Mouse (Mus musculus) gastrocnemius, postnatal 36 days (tissue): Measurements from ENCODE around the gene Actg1. TPM values are rescaled to one million over a fixed set of nuclear protein-coding genes. Genes with fewer than 3 reads are reported as not detected.

Experiments used
- DNase-seq, 2 experiments: peaks; one replicate each; pipeline ENCODE4 v3.0.0; 2022
- intact Hi-C: fragments of 180-260 bp; cut with DNase I; formaldehyde crosslinking; loops from one replicate; pipeline ENCODE4 v1.15.1; 2025
- total RNA-seq, 2 experiments: library from RNA; stranded (reverse); gene quantifications; 2 replicates each; pipeline ENCODE4 v1.2.3; 2021

Gene Actg1
- total RNA-seq, 2 experiments from 2014 or later = 186 to 222 TPM

GRCm38 (mm10) chr11:120315416-120315761, 33.0 kb downstream of the Actg1 start:
- DNase-seq = no peak
- intact Hi-C loops = no loop called here

GRCm38 (mm10) chr11:120314721-120315415, 33.5 kb downstream of the Actg1 start:
- DNase-seq = no peak
- intact Hi-C loops = no loop called here

GRCm38 (mm10) chr11:120313906-120314685, 34.2 kb downstream of the Actg1 start:
- intact Hi-C loops = no loop called here

GRCm38 (mm10) chr11:120312069-120312468, 36.3 kb downstream of the Actg1 start:
- intact Hi-C loops = no loop called here

More at GRCm38 (mm10) chr11:120313906-120314685, 34.2 kb downstream of the Actg1 start:
- peak in 1 of 2 experiments; percentile 10 for DNase-seq

GRCm38 (mm10) chr11:120311561-120311960, 36.8 kb downstream of the Actg1 start:
- peak in 1 of 2 experiments; percentile 13 for DNase-seq
- intact Hi-C loops = no loop called here

More at GRCm38 (mm10) chr11:120312069-120312468, 36.3 kb downstream of the Actg1 start:
- DNase-seq = no peak

GRCm38 (mm10) chr11:120310813-120311312, 37.5 kb downstream of the Actg1 start:
- intact Hi-C loops = no loop called here
- DNase-seq = peak; percentile 83 to 86

GRCm38 (mm10) chr11:120308441-120309320, 39.7 kb downstream of the Actg1 start:
- DNase-seq = no peak
- intact Hi-C loops = loop anchor here (5.0 kb wide), 2 partner anchors 121 to 196 kb away; no protein-coding TSS in a partner anchor

- intact Hi-C loops = loop anchor here (2.0 to 5.0 kb wide), 3 partner anchors 73 to 195 kb away; no protein-coding TSS in a partner anchor
- DNase-seq = peak; percentile 92 to 98
Measured at GRCm38 (mm10) chr11:120307566-120308430, 40.5 kb downstream of the Actg1 start.

GRCm38 (mm10) chr11:120307132-120307413, 41.3 kb downstream of the Actg1 start:
- intact Hi-C loops = loop anchor here (2.0 to 5.0 kb wide), 3 partner anchors 72 to 195 kb away; no protein-coding TSS in a partner anchor
- DNase-seq = no peak

GRCm38 (mm10) chr11:120306366-120307131, 41.8 kb downstream of the Actg1 start:
- intact Hi-C loops = loop anchor here (2.0 to 5.0 kb wide), 3 partner anchors 72 to 194 kb away; no protein-coding TSS in a partner anchor
- no peak for DNase-seq

- intact Hi-C loops = loop anchor here (2.0 to 5.0 kb wide), 3 partner anchors 71 to 193 kb away; no protein-coding TSS in a partner anchor
- peak in 1 of 2 experiments; percentile 3 for DNase-seq
Measured at GRCm38 (mm10) chr11:120305535-120306365, 42.6 kb downstream of the Actg1 start.

GRCm38 (mm10) chr11:120304886-120305534, 43.3 kb downstream of the Actg1 start:
- DNase-seq = peak; percentile 75 to 80
- intact Hi-C loops = loop anchor here (5.0 kb wide), 2 partner anchors 118 to 193 kb away; no protein-coding TSS in a partner anchor

GRCm38 (mm10) chr11:120304350-120304694, 44.0 kb downstream of the Actg1 start:
- DNase-seq = peak in 1 of 2 experiments; percentile 3
- intact Hi-C loops = no loop called here

GRCm38 (mm10) chr11:120303559-120304349, 44.6 kb downstream of the Actg1 start:
- no peak for DNase-seq

GRCm38 (mm10) chr11:120303119-120303518, 45.2 kb downstream of the Actg1 start:
- intact Hi-C loops = no loop called here
- peak in 1 of 2 experiments; percentile 2 for DNase-seq

More at GRCm38 (mm10) chr11:120303559-120304349, 44.6 kb downstream of the Actg1 start:
- intact Hi-C loops = no loop called here

GRCm38 (mm10) chr11:120299484-120299883, 48.9 kb downstream of the Actg1 start:
- no peak for DNase-seq
- intact Hi-C loops = loop anchor here (10.0 kb wide), 1 partner anchor 355 kb away; the partner anchor contains the start of gene Baiap2
